Mouse (Mus musculus) left cerebral cortex, adult 9 months (tissue): ENCODE measurements at regions not wholly inside any gene's neighbourhood (a gene's known extent, or its start where the extent isn't known, plus 50 kb on each side); places are given as distances from the start of the nearest gene placed in this dataset.
A peak's percentile ranks its signal among the peaks of the same experiment; 100 is the strongest.
"Not testable (repeated sequence)": the region's sequence is repeated elsewhere in the genome, so short reads cannot be mapped to it uniquely, and the experiment has no call there.

Experiments
- DNase-seq, 2 experiments: peaks; one replicate each; pipeline ENCODE4 v3.0.0; 2022; ENCODE audit warnings: low spot score in 2 of 2

DNA sequence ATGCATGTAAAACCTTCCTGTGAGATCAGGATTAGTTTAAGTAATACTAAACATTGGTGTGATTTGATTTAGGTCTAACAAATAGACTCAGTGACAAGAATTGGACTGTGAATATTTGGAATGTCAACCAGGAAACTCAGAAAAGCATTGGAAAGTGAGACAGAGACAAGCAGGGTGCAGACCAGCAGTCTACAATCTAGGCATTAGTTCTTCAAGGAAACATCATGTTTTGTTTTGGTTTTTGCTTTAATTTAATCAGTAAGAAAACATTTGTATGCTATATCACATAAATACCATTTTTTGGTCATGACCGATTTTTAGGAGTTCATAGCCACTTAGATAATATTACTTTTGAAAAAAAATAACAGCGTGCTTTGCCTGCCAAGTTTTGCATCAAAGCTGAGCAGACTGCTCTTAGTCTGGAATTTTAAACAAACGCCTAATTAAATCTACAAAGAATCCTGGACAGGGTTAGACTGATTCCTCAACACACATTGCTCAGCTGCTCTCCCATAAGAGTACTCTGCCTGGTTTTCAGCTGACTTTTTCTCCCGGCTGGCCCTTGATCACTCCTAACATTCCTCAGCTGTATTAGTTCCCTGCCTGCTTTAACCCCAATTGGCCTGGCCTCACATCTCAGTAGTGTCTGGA, 396.5 kb upstream of the Kcnh7 start:
- no peak for DNase-seq

DNA sequence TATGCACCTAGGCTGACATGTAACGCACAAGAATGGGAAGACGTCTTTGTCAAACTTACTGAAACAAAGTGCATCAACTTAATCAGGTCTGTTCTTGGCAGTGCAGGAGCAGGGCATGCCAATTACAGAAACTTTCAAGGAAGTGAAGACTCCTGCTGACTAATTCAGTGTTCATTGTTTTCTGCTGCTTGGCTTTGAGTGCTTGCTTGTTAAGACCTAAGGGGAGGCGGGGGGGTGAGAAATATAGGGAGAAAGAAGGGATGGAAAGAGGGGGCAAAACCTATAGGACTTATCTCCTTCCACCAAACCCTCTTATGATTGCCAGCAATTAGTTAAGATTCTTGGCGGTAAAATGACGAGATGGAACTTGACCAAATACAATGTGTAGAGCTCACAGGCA, 391.1 kb upstream of the Kcnh7 start:
- no peak for DNase-seq

DNA sequence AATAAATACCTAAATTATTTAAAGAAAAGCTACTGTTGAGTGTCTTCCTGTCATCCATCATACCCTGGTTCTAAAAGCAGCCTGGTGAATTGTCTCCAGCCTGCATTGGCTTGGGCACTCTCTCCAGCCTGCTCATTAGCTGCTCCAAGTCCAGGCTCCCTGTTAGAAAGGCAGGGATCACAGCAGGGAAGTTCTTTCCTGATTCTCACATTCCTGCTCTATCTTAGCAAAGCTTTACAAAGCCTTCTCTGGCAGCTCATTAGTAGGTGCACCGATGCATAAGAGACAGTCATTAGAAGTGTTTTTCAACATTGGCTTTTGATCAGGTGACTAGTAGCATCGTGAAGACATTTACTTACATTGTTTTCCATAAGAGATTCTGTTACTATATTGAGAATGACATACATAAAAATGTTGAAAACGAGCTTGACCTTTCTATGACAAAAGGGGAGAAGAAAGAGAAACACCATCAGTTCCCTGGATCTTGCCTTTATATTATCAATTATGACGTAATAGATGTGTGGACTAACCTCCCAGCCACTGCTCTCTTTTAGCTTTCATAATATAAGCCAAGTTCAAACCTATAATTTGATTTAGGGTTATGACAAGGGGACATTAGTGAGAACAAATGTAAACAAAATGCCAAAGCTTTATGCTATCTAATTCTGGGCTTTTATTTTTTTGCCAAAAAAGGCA, 390.1 kb upstream of the Kcnh7 start:
- no peak for DNase-seq

DNA sequence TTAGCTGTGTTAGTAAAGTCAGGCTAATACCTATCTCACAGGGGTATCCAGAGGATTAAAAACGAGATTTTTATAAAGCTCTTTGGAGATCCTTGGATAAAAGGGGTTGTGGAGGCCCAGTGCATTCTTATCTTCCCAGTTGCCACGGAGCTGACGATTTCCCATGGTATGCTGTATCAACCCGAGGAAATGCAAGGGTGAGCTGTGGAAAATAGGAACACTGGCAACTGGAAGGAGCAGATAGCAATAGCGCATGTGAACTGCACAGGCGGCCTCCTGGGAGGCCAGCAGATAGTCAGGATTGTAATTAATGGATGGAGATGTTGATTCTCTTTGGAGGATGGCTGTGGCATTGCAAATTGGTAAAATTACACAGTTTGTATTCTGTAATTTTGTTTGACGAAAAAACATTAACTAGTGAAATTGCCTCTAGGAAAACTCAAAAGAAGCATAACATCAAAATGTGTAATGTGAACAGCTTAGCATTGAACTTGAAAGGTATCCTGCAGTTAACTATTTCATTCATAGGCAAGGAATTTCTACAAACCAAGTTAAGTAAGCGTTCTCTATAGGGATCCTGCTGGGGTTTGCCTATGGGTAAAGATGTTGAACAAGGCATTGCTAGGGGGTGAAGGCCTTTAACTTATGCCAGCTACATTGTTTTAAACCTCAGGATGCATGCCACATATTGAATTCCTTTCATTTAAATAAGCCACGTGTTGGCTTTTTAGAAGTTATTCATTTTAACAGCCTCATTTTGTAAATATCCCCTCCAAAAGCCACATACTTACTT, 389.1 kb upstream of the Kcnh7 start:
- DNase-seq = no peak

DNA sequence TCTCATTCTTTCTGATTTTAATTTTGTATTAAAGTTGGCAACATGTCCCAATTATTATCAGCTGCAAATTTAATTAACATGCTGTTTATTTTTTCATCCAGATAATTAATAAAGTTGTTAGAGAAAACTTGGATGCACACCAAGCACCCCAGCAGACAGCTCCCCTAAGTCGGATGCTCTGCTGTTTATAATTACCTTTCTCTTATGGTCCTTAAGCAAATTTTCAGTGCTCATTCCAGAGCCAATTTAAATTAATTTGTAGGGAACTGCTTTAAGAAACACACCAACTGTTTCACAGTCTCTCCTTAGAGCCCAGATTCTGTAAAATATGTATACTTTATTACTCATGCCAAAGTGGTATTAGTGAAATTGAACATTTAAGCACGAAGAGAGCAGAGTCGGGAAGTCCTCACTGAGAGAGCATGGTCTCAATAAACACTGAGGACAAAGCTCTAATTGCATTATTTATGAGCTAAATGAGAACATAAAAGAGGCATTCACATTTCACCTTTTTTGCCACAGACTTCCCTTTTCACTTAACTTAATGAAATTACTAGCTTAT, 372.9 kb upstream of the Kcnh7 start:
- DNase-seq = no peak

DNA sequence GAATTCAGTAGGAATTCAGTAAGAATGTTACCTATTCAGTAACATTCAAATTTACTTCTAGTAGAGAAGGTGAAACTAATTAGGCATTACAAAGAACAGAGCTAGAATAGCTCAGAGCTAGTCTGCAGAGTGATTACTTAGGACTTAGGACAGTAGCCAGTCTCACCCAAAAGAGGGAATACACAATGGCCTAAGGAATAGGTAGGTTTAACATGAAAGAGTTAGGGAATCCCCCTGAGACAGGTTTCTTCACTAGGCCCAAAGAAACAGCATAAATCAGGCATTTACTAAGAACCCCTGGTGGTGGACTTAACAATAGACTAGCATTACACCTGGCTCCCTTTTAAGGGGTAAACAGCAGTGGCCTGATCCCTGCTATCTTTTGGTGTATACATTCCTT, 357.7 kb upstream of the Kcnh7 start:
- DNase-seq = not testable (repeated sequence)

DNA sequence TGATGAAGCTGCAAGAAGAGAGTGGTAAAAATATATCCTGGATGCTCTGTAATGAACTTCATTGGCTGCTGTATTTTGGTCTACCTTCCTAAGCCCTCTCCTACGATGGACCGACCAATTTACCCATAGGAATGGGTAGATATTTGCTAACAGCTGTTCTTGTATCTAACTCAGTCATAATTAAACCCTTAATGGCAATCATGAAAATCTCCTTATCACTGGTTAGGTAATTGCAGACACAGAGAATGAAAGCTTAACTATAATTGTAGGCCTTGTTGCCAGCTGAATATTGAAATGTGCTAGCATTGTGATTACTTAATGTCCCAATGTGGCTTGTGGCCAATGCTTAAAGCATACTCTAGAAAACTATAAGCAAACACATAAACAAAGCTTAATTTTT, 334.4 kb upstream of the Kcnh7 start:
- no peak for DNase-seq

DNA sequence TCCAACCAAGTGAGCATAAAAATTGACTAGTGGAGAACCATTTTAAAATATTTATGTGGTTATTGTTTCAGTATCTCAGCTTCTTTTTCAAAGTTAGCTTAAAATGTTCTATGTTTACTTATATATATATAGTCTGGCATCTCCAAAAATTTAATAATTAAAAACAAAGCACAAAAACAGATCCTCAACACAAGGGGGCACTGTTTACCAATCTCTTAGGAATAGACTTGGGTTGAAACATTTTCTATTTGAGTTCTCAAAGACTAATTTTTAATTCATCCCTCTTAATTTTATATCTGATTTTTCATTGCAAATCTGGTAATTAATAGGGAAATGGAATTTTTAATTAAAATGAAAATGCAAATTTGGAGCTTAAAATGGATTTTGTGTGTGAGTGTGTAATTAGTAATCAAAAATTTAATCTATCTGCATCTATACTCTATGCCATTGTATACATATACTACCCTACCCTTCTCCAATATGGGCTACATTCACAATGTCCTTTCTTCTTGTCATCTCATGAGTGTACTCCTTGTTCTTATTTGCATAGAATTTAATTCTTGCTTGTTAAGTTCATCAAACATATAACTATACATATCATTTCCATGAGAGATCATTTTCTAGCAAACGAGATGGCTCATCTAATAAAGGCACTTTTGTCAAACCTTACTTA, 329.6 kb upstream of the Kcnh7 start:
- peak in 1 of 2 experiments; percentile 4 for DNase-seq

DNA sequence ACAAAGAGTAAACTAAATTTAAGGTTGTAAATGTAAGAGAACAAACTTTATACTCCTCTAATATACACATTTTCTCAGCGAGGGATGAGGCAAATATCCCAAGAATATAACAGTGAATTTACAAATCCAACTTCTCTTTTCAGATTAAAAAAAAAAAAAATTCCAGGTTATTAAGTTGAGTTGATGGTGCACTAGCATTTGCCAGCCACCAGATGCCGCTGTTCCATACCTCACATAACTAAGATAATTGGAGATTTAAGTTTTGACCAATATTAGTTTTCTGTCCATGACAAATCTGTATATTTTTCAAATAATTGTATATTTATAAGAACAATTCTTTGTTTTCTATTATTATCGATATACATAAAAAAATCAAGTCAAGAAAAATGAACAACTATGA, 319.9 kb upstream of the Kcnh7 start:
- no peak for DNase-seq

DNA sequence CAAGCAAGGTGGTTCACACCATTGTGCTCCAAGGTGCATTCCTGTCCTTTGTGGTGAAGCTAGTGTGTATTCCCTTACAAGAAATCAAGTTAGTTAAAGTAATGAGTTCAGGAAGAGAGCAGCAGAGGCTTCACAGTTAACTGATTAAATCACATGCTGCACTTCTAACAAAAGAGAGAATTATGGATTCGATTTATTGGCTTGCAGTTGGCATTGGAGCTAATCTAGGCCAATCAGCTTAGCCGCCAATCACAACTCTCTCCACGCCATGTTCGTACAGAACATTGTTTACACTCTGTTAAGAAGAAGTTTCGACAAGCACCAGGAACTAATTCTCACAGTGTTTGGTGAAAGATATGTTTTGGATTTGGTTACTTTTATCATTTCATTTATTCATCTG, 292.3 kb upstream of the Kcnh7 start:
- no peak for DNase-seq

DNA sequence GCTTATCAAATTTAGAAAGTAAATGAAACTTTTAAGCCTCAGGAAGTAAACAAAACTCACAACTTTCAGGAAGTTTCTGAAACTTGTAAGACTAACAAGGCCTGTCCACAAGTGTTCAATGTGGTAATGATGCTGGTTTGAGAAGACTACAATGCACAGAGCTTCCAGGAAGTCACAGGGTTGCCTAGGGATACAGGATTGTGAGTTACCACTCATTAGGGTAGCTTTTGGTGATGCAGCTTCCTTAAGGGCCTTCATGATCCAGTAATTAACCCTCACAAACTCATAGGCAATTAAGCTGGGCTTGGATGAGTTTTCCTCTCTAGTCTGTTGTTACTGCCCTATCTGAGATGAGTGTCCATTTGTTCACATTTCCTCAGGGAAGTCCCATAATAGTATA, 291.2 kb upstream of the Kcnh7 start:
- no peak for DNase-seq

DNA sequence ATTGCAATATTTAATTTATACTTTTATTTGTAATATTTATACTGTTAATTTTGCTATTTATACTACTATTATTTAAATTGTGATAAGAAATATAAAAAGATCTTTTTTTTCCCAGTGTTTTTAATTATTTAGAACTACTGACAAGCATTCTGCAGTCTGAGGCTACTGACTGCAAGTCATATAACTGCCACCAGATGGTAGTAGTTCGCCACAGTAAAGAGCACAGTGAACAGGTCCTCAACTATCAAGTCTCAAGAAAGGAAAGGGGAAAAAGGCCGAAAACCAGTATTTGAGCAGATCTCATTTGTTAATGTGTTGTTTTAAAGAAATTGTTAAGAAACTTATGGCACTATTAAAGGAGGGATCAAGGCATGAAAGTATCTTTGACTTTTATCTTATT, 289.6 kb upstream of the Kcnh7 start:
- peak in 1 of 2 experiments; percentile 65 for DNase-seq

DNA sequence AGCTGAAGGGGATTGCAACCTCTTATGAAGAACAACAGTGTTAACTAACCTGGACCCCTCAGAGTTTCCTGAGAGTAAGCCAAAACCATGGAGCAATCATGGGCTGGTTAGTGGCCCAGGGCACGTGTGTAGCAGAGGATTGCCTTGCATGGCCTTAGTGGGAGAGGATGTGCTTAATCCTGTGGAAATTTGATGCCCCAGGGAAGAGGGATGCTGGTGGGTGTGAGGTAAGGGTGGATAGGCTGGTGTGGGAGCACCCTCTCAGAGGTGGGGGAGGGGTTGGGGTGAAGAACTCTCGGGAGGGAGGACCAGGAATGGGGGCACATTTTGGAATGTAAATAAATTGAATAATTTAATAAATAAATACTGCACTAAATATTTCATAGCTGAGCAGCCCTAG, 288.2 kb upstream of the Kcnh7 start:
- no peak for DNase-seq

DNA sequence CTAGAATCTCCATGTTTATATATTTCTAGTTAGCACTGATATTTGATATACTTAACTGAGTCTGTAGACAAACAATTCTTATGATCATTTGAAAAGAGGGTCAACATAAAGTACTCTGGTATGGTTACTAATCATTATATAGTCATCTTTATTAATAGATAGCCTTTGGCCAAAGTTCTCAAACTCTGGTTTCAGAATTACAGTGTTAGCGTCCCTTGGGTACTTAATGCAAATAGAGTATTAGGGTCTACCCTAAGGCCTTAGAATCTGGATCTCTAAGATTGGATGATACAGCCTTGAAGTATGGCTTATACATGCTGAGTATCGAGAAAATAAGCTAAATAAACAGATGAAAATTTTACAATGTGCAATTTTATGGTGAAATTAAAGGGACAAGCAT, 275.0 kb upstream of the Kcnh7 start:
- DNase-seq = no peak

DNA sequence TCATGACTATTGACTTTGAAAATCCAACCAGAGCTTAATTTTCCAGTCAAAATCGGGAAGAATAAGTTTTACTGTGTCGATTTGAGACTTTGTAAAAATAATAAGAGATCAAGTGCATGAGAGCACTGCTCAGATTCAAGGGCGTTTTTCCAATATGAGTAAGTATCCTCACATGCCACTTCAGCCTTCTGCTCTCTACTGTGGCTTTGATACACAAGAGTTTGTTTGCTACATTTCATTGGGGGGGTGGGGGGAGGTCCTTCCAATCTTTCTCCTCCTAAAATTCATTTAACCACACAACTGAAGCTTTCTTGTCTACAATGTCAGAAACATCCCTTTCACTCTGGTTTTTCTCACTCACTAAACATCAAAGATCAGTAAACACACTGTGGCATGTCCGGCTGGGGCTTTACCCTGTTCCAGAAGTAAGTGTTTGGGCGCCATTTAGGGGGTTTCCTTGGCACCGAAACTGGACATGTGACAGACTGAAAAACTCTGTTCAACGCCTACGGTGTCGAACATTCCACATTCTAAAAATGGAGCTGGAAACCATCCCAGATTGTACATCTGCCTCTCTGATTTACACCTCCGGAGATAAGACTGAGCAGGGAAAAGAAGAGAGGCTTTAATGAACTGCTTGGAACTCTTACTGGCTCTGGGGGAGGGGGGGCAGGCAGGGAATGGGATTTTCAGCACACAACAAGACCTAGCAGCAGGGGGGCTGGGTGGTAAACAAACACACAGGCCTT, 270.4 kb upstream of the Kcnh7 start:
- DNase-seq = peak; percentile 40 to 70

DNA sequence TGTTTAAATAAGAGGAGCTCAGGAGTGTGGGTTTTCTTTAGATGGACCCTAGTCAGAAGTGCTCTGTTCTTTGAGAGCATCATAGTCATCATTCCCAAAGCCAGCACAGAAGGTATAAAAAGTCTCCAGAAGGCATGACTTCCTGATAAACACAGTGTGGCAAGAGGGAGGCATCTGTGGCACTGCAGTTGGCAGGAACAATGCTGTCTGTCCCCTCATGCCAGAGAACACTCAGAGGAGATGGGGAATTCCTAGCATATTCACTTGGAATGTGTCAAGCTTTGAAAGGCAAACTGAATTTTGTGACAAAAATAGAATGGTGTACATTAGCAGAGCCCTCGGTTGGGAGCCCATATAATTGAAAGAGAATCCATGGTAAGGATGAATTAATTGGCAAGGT, 268.8 kb upstream of the Kcnh7 start:
- DNase-seq = peak; percentile 19 to 22

DNA sequence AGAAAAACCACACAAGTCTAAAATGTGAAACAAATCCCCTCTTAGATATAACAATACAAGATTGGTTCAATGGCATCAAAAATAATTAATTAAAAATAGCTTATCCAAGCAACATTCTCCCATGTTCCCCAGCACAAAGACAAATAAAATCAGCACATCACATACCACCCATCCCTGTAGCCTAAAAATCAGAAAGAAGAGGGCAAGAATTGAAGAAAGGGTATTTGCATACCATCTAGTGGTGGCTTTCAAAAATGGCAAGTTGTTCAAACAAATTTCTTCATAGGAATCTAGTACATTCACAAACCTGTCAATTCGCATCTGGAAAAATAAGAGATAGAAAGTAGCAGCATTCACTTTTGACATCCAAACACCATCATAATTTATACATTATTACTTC, 268.1 kb upstream of the Kcnh7 start:
- DNase-seq = no peak

DNA sequence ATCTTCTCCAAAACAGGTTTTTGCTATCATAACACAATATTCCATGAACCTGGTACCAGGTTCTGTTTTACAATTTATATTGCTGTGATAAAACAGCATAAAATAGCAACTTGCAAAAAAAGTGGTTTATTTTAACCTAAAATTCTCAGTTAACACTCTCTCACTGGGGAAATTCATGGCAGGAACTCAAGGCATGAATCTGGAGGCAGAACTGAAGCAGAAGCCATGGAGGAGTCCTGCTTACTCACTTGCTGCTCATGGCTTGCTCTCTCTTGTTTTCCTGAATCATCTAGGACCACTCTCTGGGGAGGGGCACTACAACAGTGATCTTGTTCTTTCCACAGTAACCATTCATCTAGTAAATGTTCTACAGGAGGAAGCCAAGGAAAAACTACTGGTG, 250.2 kb upstream of the Kcnh7 start:
- no peak for DNase-seq

DNA sequence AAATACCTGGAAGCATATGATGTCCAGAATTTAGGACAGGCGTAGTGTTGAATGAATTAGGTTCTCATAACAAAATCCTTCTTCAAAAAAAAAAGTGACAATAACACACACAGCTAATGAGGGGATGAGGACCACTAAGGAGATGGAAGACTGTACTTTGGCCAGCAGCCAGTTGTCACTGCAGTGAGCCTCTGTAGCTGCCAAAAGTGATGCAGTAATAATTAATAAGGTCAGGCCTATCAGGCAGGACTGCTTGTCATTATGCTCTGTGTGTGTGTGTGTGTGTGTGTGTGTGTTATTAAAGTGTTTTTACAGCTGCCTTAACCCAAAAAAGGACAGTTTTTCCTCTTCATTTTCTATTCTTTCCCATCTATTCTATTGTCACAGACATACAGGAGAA, 221.3 kb upstream of the Kcnh7 start:
- DNase-seq = no peak
